Comparison of ENCODE assay signal across 27 mouse cellular contexts in genomic region chr3:149786096-149786495, GRCm38 (mm10).
DNase-seq lines count a peak whose midpoint lies in the region; ATAC-seq lines count a peak whose summit lies in the region.
"Had no signal": no experiment of that assay in that cellular context is flagged by ENCODE, and none has a peak within 500 bp of the region (broad histone marks: within the 10 kb centered on the region; RNA-seq: fewer than 3 reads in every experiment).

No protein-coding gene starts in this region.

- WGBS in forebrain, embryonic 16.5 days = 63% methylated on average over 2 of the region's 2 CpGs
- WGBS in forebrain, embryonic 13.5 days = 79% methylated on average over 2 of the region's 2 CpGs

- H3K4me2 ChIP-seq in forebrain, embryonic 16.5 days (ENCODE audit: low read length) = no peak overlapping the region
- H3K4me2 ChIP-seq in forebrain, embryonic 13.5 days = no peak overlapping the region
- H3K4me2 ChIP-seq: embryonic facial prominence, embryonic 13.5 days; forebrain, embryonic 15.5 days; heart, embryonic 13.5 days; hindbrain, embryonic 14.5 days had no signal

- H3K4me1 ChIP-seq in forebrain, embryonic 16.5 days (replicated peaks; ENCODE audit: control insufficient read depth, insufficient read depth, low read length) = no peaks in the 10 kb centered on the region
- 0 out of 2 replicates have a peak, but pooled peaks cover 4% of the 10 kb centered on the region for H3K4me1 ChIP-seq in forebrain, embryonic 13.5 days
- H3K4me1 ChIP-seq: embryonic facial prominence, embryonic 10.5 days; embryonic facial prominence, embryonic 13.5 days; forebrain, embryonic 15.5 days; heart, embryonic 10.5 days; heart, embryonic 13.5 days had no signal

- ATAC-seq in cerebellum, adult (ENCODE audit: insufficient number of reproducible peaks, low FRiP score, low TSS enrichment) = peak; percentile 80; the same call in 1 of the 2 replicates
- peak; percentile 64; the same call in 1 of the 2 replicates for ATAC-seq in forebrain, embryonic 16.5 days
- no peak; the same call in 1 of the 2 replicates for ATAC-seq in forebrain, embryonic 13.5 days
- ATAC-seq: activated CD4-positive, CD25-positive, alpha-beta regulatory T cell, adult 4 months; forebrain, embryonic 15.5 days; hindbrain, postnatal 0 days; inflammation-experienced regulatory T-cells, adult 6 months; intestine, postnatal 0 days had no signal

- no peak overlapping the region for H3K9ac ChIP-seq in forebrain, embryonic 16.5 days (replicated peaks; ENCODE audit: low read depth, low read length)
- H3K9ac ChIP-seq in forebrain, embryonic 13.5 days = no peak overlapping the region
- H3K9ac ChIP-seq: embryonic facial prominence, embryonic 13.5 days; forebrain, embryonic 15.5 days; heart, embryonic 13.5 days; hindbrain, embryonic 14.5 days had no signal

- no peak for DNase-seq in cerebellum, adult 9-11 months
- peak; percentile 20 to 58 for DNase-seq in cerebellum, postnatal 25 days
- DNase-seq in cerebellum, adult 8-10 months = no peak
- DNase-seq in left cerebral cortex, postnatal 4 days = no peak
- DNase-seq: adrenal gland, adult 8-10 months; adrenal gland, postnatal 25 days; embryo, embryonic 11 days; gastrocnemius, postnatal 10 days; gastrocnemius, postnatal 36 days; heart, adult 2 months; heart, postnatal 14 days; heart, postnatal 4 days; kidney, adult 2 months had no signal

- no peak overlapping the region for H3K27ac ChIP-seq in forebrain, embryonic 16.5 days (ENCODE audit: low read length)
- H3K27ac ChIP-seq in forebrain, embryonic 13.5 days = no peak overlapping the region
- H3K27ac ChIP-seq: embryonic facial prominence, embryonic 10.5 days; embryonic facial prominence, embryonic 13.5 days; forebrain, embryonic 15.5 days; heart, adult 2 months; heart, embryonic 10.5 days; heart, embryonic 13.5 days; hindbrain, embryonic 14.5 days; hindbrain, postnatal 0 days had no signal

- no peak overlapping the region for H3K4me3 ChIP-seq in forebrain, embryonic 16.5 days (replicated peaks; ENCODE audit: low read length)
- H3K4me3 ChIP-seq in forebrain, embryonic 13.5 days = no peak overlapping the region
- H3K4me3 ChIP-seq: embryonic facial prominence, embryonic 10.5 days; embryonic facial prominence, embryonic 13.5 days; erythroblast, embryonic 14.5 days; forebrain, embryonic 15.5 days; heart, adult 2 months; heart, embryonic 10.5 days; heart, embryonic 13.5 days had no signal

- no peaks in the 10 kb centered on the region for H3K27me3 ChIP-seq in forebrain, embryonic 16.5 days (replicated peaks; ENCODE audit: control insufficient read depth, insufficient read depth, low read length)
- H3K27me3 ChIP-seq in forebrain, embryonic 13.5 days = no peaks in the 10 kb centered on the region
- H3K27me3 ChIP-seq: embryonic facial prominence, embryonic 13.5 days; forebrain, embryonic 15.5 days; heart, embryonic 13.5 days had no signal

- no peaks in the 10 kb centered on the region for H3K9me3 ChIP-seq in forebrain, embryonic 16.5 days (ENCODE audit: control insufficient read depth, low read length)
- H3K9me3 ChIP-seq in forebrain, embryonic 13.5 days (replicated peaks) = no peaks in the 10 kb centered on the region
- H3K9me3 ChIP-seq: embryonic facial prominence, embryonic 10.5 days; embryonic facial prominence, embryonic 13.5 days; forebrain, embryonic 15.5 days; heart, embryonic 10.5 days; heart, embryonic 13.5 days had no signal

- intact Hi-C loops in left cerebral cortex, postnatal 4 days (cut with DNase I) = no loop called here

- H3K36me3 ChIP-seq in forebrain, embryonic 16.5 days (ENCODE audit: control insufficient read depth, insufficient read depth) = no peaks in the 10 kb centered on the region
- no peaks in the 10 kb centered on the region for H3K36me3 ChIP-seq in forebrain, embryonic 13.5 days (ENCODE audit: poor library complexity, severe bottlenecking)
- H3K36me3 ChIP-seq: embryonic facial prominence, embryonic 10.5 days; embryonic facial prominence, embryonic 13.5 days; forebrain, embryonic 15.5 days; heart, embryonic 10.5 days; heart, embryonic 13.5 days had no signal

Comparison
In these comparisons a context has a peak if more than half of its experiments do, and no peak if none do; other contexts are left out.
1. DNase-seq: peak in cerebellum, postnatal 25 days (2 of 2); none in cerebellum, adult 9-11 months (single experiment), cerebellum, adult 8-10 months (single experiment) and left cerebral cortex, postnatal 4 days (single experiment).